Mouse (Mus musculus): ENCODE data around the gene Atpaf1.

DNA sequence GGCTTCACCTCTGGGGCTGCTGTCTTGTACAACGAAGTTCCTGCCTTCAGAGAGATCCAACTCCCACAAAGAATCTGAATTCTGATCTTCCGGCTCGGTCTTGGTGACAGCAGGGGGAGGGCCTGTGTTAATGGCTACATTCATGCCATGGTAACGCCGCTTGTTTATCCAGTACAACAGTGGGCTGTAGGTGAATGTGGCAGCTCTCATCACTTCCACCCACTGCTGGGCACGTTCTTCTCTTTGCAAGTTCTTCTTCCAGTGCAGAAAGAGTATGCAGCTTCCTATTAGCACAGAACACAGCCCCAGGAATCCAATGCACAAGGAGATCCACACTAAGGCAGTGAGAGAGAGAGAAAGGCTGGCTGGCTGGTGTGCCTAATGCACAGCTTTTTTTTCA, 4.3 kb upstream of the Atpaf1 start:
- TF ChIP-seq CTCF (IDR thresholded peaks at IDR 0.05; ENCODE audit: control insufficient read depth, insufficient read depth, insufficient read length) = no peak
- no peak for TF ChIP-seq USF1 (IDR thresholded peaks at IDR 0.05; ENCODE audit: low read depth)
- TF ChIP-seq MYOD1 (IDR thresholded peaks at IDR 0.05; ENCODE audit: control insufficient read depth, insufficient read length, low read depth) = no peak
- TF ChIP-seq MYOG (IDR thresholded peaks at IDR 0.05; ENCODE audit: control insufficient read depth, extremely low read depth, insufficient read length) = no peak
